Mouse (Mus musculus): ENCODE data around the gene Itga7. TPM values are rescaled to one million over a fixed set of nuclear protein-coding genes. Genes with fewer than 3 reads are reported as not detected.

The Itga7 gene
- total RNA-seq, 2 experiments from 2014 or later, result 10.4 to 16.0 TPM

- DNase-seq, result no peak
Observed at GRCm38 (mm10) chr10:128911430-128911829, 22.2 kb upstream of the Itga7 start.

GRCm38 (mm10) chr10:128912268-128912667 is 21.4 kb upstream of the Itga7 start:
- no peak for DNase-seq

- no peak for DNase-seq
Observed at GRCm38 (mm10) chr10:128912791-128913190, 20.8 kb upstream of the Itga7 start.

GRCm38 (mm10) chr10:128913219-128913618 is 20.4 kb upstream of the Itga7 start:
- DNase-seq, result peak; percentile 90

GRCm38 (mm10) chr10:128913696-128914095 is 19.9 kb upstream of the Itga7 start:
- no peak for DNase-seq

- DNase-seq, result no peak
Observed at GRCm38 (mm10) chr10:128915550-128915949, 18.1 kb upstream of the Itga7 start.

GRCm38 (mm10) chr10:128916665-128917064 is 17.0 kb upstream of the Itga7 start:
- no peak for DNase-seq

- DNase-seq, result no peak
Observed at GRCm38 (mm10) chr10:128917400-128917799, 16.2 kb upstream of the Itga7 start.

- DNase-seq, result no peak
Observed at GRCm38 (mm10) chr10:128918246-128918645, 15.4 kb upstream of the Itga7 start.

- DNase-seq, result peak in 1 of 2 experiments; percentile 53
Observed at GRCm38 (mm10) chr10:128919203-128919631, 14.4 kb upstream of the Itga7 start.

- DNase-seq, result no peak
Observed at GRCm38 (mm10) chr10:128919966-128920365, 13.7 kb upstream of the Itga7 start.

GRCm38 (mm10) chr10:128920736-128921161 is 12.9 kb upstream of the Itga7 start:
- no peak for DNase-seq

- no peak for DNase-seq
Observed at GRCm38 (mm10) chr10:128921251-128921650, 12.4 kb upstream of the Itga7 start.

GRCm38 (mm10) chr10:128921883-128922821 is 11.5 kb upstream of the Itga7 start:
- DNase-seq, result peak; percentile 66 to 71

GRCm38 (mm10) chr10:128922822-128923012 is 10.9 kb upstream of the Itga7 start, which contains the start of gene Rdh5:
TSS of gene Rdh5 (minus strand) at chr10:128922888.
- DNase-seq, result no peak

- peak; percentile 98 for DNase-seq
Observed at GRCm38 (mm10) chr10:128923013-128923691, 10.5 kb upstream of the Itga7 start.

GRCm38 (mm10) chr10:128923935-128924334 is 9.7 kb upstream of the Itga7 start, which contains the start of gene Bloc1s1:
TSS of gene Bloc1s1 (minus strand) at chr10:128924035.
- DNase-seq, result no peak

- no peak for DNase-seq
Observed at GRCm38 (mm10) chr10:128928356-128928755, 5.3 kb upstream of the Itga7 start.

- no peak for DNase-seq
Observed at GRCm38 (mm10) chr10:128929638-128930378, 3.8 kb upstream of the Itga7 start.

GRCm38 (mm10) chr10:128931441-128931840 is 2.2 kb upstream of the Itga7 start:
- DNase-seq, result no peak

- DNase-seq, result no peak
Observed at GRCm38 (mm10) chr10:128933976-128934721, 531 bp downstream of the Itga7 start.

All from adrenal gland, postnatal 36 days (tissue).